Mouse (Mus musculus) megakaryocyte, embryonic 14.5 days (primary cell): Measurements from ENCODE around the gene Col23a1.

Source experiments
- FLI1 ChIP-seq: IDR thresholded peaks from 2 replicates; pipeline ENCODE4 v1.6.1; 2012; ENCODE audit warnings: low read length, inconsistent platforms, mixed read lengths
- GATA1 ChIP-seq: IDR thresholded peaks from 3 replicates; pipeline ENCODE4 v1.6.1; 2012; ENCODE audit warnings: mixed read lengths, low read length, inconsistent platforms, borderline replicate concordance

DNA sequence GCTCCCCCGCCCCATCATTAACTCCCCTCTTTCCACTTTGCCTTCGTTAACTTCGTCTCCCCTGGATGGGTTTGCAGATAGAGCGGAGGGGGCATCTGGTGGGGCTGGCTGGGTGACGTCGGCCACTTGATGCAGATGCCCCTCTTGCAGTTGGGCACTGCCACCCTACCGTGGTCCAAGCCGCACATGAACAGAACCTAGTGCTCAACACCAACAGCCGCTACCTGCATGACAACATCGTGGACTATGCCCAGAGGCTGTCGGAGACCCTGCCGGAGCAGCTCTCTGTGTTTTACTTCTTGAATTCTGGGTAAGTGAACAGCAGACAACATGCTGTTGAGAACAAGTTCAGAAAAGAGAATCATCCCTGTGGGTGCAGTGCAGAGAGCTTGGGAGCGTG, 296.7 kb downstream of the Col23a1 start:
- TF ChIP-seq GATA1: no peak
- TF ChIP-seq FLI1: no peak
